Mouse (Mus musculus): ENCODE data around the gene Fam198b. TPM values are rescaled to one million over a fixed set of nuclear protein-coding genes. Genes with fewer than 3 reads are reported as not detected.

Fam198b gene
- polyA plus RNA-seq, 1 experiment from 2014 or later = 31.0 TPM

DNA sequence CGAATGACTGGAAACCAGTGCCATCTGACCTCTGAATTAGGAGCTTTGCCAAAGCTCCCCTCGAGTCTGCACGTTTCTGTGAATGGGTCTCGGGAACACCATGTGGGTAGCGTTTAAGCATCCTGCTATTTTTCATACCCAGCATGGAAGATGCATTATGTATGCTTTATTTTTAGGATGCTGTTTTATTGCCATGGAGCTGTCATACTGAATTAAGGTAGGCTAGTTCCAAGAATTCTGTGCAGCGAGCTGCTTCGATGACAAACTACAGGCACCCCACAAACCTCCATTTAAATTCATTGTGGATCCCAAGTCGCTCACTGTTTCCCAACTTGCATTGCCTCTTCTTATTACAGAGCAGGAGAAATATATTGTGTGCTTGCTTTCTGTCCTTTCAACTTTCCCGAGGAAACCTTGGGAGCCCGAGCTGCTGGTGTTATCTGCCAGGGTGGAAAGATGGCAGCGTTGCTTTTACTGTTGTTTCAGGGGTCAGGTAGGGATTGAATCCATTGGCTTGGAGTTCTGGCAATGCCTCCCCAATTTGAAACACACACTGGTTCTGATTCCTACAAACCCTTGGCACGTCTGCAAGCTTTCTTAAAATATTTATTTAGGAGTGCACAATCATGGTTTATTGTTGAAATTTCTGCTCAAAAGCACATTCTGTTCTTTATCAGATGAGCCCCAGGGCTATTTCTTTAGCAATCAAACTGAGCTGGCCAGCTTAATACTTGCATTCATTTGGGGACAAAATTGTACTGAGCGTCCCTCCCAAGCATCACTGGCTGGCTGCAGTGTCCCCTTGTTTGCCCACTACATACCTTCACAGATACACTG, 13.4 kb downstream of the Fam198b start:
- no peaks in the 10 kb centered on the region for H3K9me3 ChIP-seq (ENCODE audit: control insufficient read depth, low read length)
- 67% methylated on average over 13 of the region's 13 CpGs for WGBS
- no peak overlapping the region for H3K27ac ChIP-seq (ENCODE audit: low read length)
- peak; percentile 12; the same call in 1 of the 2 replicates for ATAC-seq (ENCODE audit: low read depth)
- no peak overlapping the region for H3K4me2 ChIP-seq (ENCODE audit: low read depth, low read length)
- no peaks in the 10 kb centered on the region for H3K36me3 ChIP-seq (ENCODE audit: control insufficient read depth, insufficient read depth, low read length)
- H3K4me1 ChIP-seq (replicated peaks; ENCODE audit: control insufficient read depth, insufficient read depth, low read length) = peaks cover 4% of the 10 kb centered on the region; the same call in 1 of the 2 replicates
- no peak overlapping the region for H3K4me3 ChIP-seq (ENCODE audit: low read length)
- no peaks in the 10 kb centered on the region for H3K27me3 ChIP-seq (ENCODE audit: control insufficient read depth, insufficient read depth, low read depth, low read length)
- H3K9ac ChIP-seq (ENCODE audit: low read length) = no peak overlapping the region

DNA sequence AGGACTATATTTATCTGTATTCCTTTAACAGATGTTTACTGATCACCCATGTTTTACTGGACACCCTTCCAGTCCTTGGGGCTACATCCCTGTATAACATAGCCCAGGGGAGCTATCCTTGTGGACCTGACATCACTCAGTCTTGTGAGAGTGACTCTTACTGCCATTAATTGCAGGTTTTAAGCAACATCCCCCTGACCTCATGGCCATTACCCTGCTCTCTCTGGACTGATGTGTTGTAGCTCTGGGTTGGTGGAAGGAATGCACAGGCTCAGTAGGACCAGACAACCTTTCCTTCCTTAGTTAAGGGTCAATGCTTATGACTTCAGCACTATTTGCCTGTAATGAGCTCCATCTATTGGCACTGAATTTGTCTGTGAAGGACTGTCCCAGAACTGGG, 14.2 kb downstream of the Fam198b start:
- no peaks in the 10 kb centered on the region for H3K36me3 ChIP-seq (ENCODE audit: control insufficient read depth, insufficient read depth, low read length)
- no peak for ATAC-seq (ENCODE audit: low read depth)
- H3K4me3 ChIP-seq (ENCODE audit: low read length) = no peak overlapping the region
- H3K27ac ChIP-seq (ENCODE audit: low read length) = no peak overlapping the region
- H3K9ac ChIP-seq (ENCODE audit: low read length) = no peak overlapping the region
- no peak overlapping the region for H3K4me2 ChIP-seq (ENCODE audit: low read depth, low read length)
- no peaks in the 10 kb centered on the region for H3K9me3 ChIP-seq (ENCODE audit: control insufficient read depth, low read length)
- no peaks in the 10 kb centered on the region for H3K27me3 ChIP-seq (ENCODE audit: control insufficient read depth, insufficient read depth, low read depth, low read length)
- peaks cover 5% of the 10 kb centered on the region for H3K4me1 ChIP-seq (replicated peaks; ENCODE audit: control insufficient read depth, insufficient read depth, low read length)

DNA sequence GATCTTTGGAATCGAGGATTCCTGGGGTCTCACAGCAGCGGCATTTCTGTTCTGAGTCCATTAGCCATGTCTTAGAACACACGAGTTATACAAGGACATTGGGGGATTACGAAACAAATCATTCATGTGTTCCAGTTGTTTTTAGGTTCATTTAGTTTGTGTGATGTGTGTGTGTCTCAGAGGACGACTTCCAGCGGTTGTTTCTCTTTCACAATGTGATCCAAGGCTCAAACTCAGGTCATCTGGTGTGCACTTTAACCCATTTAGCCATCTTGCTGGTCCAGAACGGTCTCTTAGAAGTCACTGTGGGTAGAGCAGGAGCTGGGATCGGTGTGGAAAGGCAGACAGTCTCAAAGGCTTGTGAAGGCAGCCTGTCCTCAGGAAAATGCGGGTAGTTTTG, 15.6 kb downstream of the Fam198b start:
- Histone ChIP-seq H3K27ac (ENCODE audit: low read length) (no peak overlapping the region), H3K4me1 (replicated peaks; ENCODE audit: control insufficient read depth, insufficient read depth, low read length) (peaks cover 10% of the 10 kb centered on the region), H3K9ac (ENCODE audit: low read length) (no peak overlapping the region), H3K4me2 (ENCODE audit: low read depth, low read length) (no peak overlapping the region), H3K36me3 (ENCODE audit: control insufficient read depth, insufficient read depth, low read length) (no peaks in the 10 kb centered on the region), H3K27me3 (ENCODE audit: control insufficient read depth, insufficient read depth, low read depth, low read length) (no peaks in the 10 kb centered on the region), H3K4me3 (ENCODE audit: low read length) (no peak overlapping the region), H3K9me3 (ENCODE audit: control insufficient read depth, low read length) (no peaks in the 10 kb centered on the region)
- ATAC-seq (ENCODE audit: low read depth) = no peak
- WGBS = 81% methylated on average over 9 of the region's 9 CpGs

DNA sequence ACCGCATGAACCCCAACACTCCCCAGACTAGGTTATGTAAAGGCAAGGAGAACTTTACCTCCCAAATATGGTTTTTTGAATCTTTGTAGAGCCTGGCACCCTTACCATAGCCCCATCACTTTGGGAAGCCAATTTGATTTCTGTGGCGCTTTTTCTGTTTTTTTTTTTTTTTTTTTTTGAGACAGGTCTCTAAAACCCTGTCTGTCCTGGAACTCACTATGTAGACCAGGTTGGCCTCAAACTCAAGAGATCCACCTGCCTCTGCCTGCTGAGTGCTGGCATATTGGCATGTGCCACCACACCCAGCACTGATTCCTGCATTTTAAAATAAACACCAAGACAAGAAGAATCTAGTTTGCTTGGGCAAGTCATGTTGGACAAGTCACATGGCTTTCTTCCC, 16.2 kb downstream of the Fam198b start:
- no peak overlapping the region for H3K4me2 ChIP-seq (ENCODE audit: low read depth, low read length)
- H3K4me3 ChIP-seq (ENCODE audit: low read length) = no peak overlapping the region
- peaks cover 10% of the 10 kb centered on the region for H3K4me1 ChIP-seq (replicated peaks; ENCODE audit: control insufficient read depth, insufficient read depth, low read length)
- H3K9me3 ChIP-seq (ENCODE audit: control insufficient read depth, low read length) = no peaks in the 10 kb centered on the region
- WGBS = 94% methylated on average over 2 of the region's 2 CpGs
- H3K27me3 ChIP-seq (ENCODE audit: control insufficient read depth, insufficient read depth, low read depth, low read length) = no peaks in the 10 kb centered on the region
- no peak for ATAC-seq (ENCODE audit: low read depth)
- no peak overlapping the region for H3K27ac ChIP-seq (ENCODE audit: low read length)
- H3K36me3 ChIP-seq (ENCODE audit: control insufficient read depth, insufficient read depth, low read length) = no peaks in the 10 kb centered on the region
- H3K9ac ChIP-seq (ENCODE audit: low read length) = no peak overlapping the region

DNA sequence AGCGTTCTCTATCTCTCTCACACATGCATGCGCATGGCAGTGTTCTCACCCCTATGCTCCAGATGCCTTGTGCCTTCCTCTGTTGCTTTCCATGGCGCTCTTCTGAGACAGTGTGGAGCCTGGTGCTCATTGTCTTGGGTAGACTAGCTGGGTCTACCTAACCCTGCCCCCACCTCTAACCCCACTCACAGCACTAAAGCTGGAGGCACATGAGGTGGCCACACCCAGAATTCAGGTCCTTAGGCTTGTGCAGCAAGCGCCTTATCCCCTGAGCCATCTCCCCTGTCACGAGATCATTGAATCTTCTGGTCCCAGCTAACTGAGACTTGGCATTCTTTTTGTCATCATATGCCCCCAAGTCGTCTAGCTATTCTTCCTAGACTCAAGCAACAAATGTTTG, 17.0 kb downstream of the Fam198b start:
- Histone ChIP-seq H3K4me1 (replicated peaks; ENCODE audit: control insufficient read depth, insufficient read depth, low read length) (peaks cover 10% of the 10 kb centered on the region), H3K4me3 (ENCODE audit: low read length) (no peak overlapping the region), H3K36me3 (ENCODE audit: control insufficient read depth, insufficient read depth, low read length) (no peaks in the 10 kb centered on the region), H3K27me3 (ENCODE audit: control insufficient read depth, insufficient read depth, low read depth, low read length) (no peaks in the 10 kb centered on the region), H3K4me2 (ENCODE audit: low read depth, low read length) (no peak overlapping the region), H3K27ac (ENCODE audit: low read length) (no peak overlapping the region), H3K9ac (ENCODE audit: low read length) (no peak overlapping the region), H3K9me3 (ENCODE audit: control insufficient read depth, low read length) (no peaks in the 10 kb centered on the region)
- no peak for ATAC-seq (ENCODE audit: low read depth)
- WGBS = 86% methylated on average over 6 of the region's 6 CpGs

DNA sequence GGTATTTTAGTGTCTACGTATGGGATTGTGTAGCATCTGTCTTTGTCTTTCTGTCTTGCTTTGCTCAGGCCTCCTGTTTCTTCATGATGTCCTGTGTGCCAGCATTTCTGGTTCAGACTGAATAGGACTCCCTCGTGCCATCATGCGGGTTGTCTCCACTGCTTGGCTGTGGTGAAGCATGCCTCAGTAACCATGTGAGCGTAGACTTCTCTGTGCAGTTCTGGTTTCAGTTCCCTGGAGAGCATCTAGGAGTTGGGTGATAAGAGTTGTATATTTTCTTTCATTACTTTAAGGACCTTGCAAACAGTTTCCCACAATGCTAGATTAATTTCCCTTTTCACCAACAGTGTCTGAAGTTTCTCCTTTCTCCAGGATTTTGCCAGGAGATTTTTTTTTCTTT, 17.4 kb downstream of the Fam198b start:
- no peak overlapping the region for H3K4me2 ChIP-seq (ENCODE audit: low read depth, low read length)
- ATAC-seq (ENCODE audit: low read depth) = no peak
- no peak overlapping the region for H3K9ac ChIP-seq (ENCODE audit: low read length)
- H3K36me3 ChIP-seq (ENCODE audit: control insufficient read depth, insufficient read depth, low read length) = no peaks in the 10 kb centered on the region
- no peak overlapping the region for H3K4me3 ChIP-seq (ENCODE audit: low read length)
- H3K27me3 ChIP-seq (ENCODE audit: control insufficient read depth, insufficient read depth, low read depth, low read length) = no peaks in the 10 kb centered on the region
- 87% methylated on average over 4 of the region's 4 CpGs for WGBS
- H3K27ac ChIP-seq (ENCODE audit: low read length) = no peak overlapping the region
- no peaks in the 10 kb centered on the region for H3K9me3 ChIP-seq (ENCODE audit: control insufficient read depth, low read length)
- peaks cover 10% of the 10 kb centered on the region for H3K4me1 ChIP-seq (replicated peaks; ENCODE audit: control insufficient read depth, insufficient read depth, low read length)

DNA sequence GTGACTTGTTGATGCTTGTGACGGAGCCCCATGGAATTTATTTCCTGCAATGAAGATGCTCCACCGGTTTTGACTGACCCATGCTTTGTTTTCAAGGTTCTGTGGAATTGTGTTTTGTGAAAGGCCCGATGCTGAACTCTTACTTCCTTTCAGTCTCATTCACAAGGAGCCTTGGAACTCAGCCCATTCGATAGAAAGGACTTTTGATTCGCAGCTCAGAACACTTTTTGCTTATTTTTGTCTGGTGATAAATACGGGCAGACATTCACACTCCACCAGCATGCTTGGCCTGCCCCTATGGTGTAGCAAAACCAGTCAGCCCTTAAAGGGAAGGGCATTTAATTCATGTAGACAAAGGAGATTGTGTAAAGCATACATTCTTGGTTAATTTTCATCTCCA, 19.5 kb downstream of the Fam198b start:
- H3K9ac ChIP-seq (ENCODE audit: low read length) = no peak overlapping the region
- H3K4me2 ChIP-seq (ENCODE audit: low read depth, low read length) = no peak overlapping the region
- WGBS = 21% methylated on average over 6 of the region's 6 CpGs
- ATAC-seq (ENCODE audit: low read depth) = no peak
- no peaks in the 10 kb centered on the region for H3K9me3 ChIP-seq (ENCODE audit: control insufficient read depth, low read length)
- no peaks in the 10 kb centered on the region for H3K36me3 ChIP-seq (ENCODE audit: control insufficient read depth, insufficient read depth, low read length)
- no peaks in the 10 kb centered on the region for H3K27me3 ChIP-seq (ENCODE audit: control insufficient read depth, insufficient read depth, low read depth, low read length)
- H3K27ac ChIP-seq (ENCODE audit: low read length) = no peak overlapping the region
- H3K4me3 ChIP-seq (ENCODE audit: low read length) = no peak overlapping the region
- peaks cover 16% of the 10 kb centered on the region for H3K4me1 ChIP-seq (replicated peaks; ENCODE audit: control insufficient read depth, insufficient read depth, low read length)

DNA sequence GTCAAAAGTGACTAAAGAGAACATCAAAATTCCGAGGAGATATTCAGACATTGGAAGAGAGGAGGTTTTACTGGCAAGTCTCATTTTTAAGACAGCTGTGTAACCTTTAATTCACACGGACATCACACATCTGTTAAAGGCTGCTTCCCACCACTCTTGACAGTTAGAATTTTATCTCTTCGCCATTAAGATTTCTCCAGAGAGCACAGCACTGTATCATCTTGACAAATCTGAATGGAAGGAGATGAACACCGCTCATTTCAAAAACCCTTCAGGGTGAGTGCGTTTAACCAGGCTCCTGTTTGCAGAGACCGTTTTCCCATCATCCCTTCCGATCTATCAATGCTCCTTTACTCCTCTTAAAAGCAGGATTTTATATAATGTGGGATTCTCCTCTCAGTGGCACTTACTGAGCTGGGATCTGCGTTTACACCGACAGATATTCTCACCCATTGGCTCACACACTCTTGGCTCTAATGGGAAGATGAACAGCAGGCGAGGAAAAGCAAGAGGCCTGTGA, 20.0 kb downstream of the Fam198b start:
- no peak overlapping the region for H3K4me3 ChIP-seq (ENCODE audit: low read length)
- no peak overlapping the region for H3K27ac ChIP-seq (ENCODE audit: low read length)
- H3K4me2 ChIP-seq (ENCODE audit: low read depth, low read length) = no peak overlapping the region
- ATAC-seq (ENCODE audit: low read depth) = no peak
- no peaks in the 10 kb centered on the region for H3K36me3 ChIP-seq (ENCODE audit: control insufficient read depth, insufficient read depth, low read length)
- no peaks in the 10 kb centered on the region for H3K9me3 ChIP-seq (ENCODE audit: control insufficient read depth, low read length)
- no peaks in the 10 kb centered on the region for H3K27me3 ChIP-seq (ENCODE audit: control insufficient read depth, insufficient read depth, low read depth, low read length)
- no peak overlapping the region for H3K9ac ChIP-seq (ENCODE audit: low read length)
- WGBS = 64% methylated on average over 10 of the region's 10 CpGs
- H3K4me1 ChIP-seq (replicated peaks; ENCODE audit: control insufficient read depth, insufficient read depth, low read length) = peaks cover 16% of the 10 kb centered on the region

DNA sequence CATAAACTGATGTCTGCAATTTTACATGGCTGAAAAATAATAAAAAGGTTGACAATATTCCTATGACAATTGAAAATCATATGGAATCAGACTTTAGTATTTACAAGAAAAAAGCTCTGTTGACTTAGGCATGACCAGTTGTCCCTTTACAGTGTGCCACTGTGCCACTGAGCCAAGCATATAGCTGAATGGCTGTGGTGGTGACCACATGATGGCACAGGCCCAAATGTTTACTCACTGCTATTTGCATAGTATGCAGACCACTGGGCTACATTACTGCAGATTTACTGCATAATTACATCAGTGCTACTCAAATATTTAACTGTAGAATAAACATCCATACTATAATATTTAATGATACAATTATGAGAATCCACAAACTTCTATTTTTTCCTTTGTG, 21.1 kb downstream of the Fam198b start:
- no peak overlapping the region for H3K4me3 ChIP-seq (ENCODE audit: low read length)

More for the DNA sequence above, 21.1 kb downstream of the Fam198b start:
- no peak overlapping the region for H3K4me2 ChIP-seq (ENCODE audit: low read depth, low read length)
- no peaks in the 10 kb centered on the region for H3K27me3 ChIP-seq (ENCODE audit: control insufficient read depth, insufficient read depth, low read depth, low read length)
- H3K27ac ChIP-seq (ENCODE audit: low read length) = no peak overlapping the region
- no peak overlapping the region for H3K9ac ChIP-seq (ENCODE audit: low read length)
- peaks cover 16% of the 10 kb centered on the region for H3K4me1 ChIP-seq (replicated peaks; ENCODE audit: control insufficient read depth, insufficient read depth, low read length)
- H3K9me3 ChIP-seq (ENCODE audit: control insufficient read depth, low read length) = no peaks in the 10 kb centered on the region
- H3K36me3 ChIP-seq (ENCODE audit: control insufficient read depth, insufficient read depth, low read length) = no peaks in the 10 kb centered on the region
- ATAC-seq (ENCODE audit: low read depth) = no peak
